Mouse (Mus musculus): Measurements from ENCODE around the gene Ntn4.

Ntn4 gene

DNA sequence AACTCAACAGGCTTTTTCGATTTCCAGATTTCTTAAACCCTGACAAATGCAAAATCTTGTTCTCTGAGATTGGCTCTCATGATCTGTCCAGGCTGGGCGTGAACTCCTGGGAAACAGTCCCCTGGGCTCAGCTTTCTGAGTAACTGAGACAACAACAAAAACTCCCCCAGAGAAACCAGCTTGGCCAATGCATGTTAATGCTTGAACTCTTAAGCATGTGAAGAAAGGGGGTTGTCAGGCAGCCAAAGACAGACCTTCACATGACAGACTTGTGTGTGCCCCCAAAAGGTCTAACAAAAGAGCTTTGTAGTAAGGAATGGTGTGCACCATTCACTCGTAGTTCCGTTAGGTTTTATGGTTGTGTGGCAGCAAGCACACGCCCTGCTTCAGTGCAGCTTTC is 96.6 kb downstream of the Ntn4 start:
- no peak for DNase-seq

DNA sequence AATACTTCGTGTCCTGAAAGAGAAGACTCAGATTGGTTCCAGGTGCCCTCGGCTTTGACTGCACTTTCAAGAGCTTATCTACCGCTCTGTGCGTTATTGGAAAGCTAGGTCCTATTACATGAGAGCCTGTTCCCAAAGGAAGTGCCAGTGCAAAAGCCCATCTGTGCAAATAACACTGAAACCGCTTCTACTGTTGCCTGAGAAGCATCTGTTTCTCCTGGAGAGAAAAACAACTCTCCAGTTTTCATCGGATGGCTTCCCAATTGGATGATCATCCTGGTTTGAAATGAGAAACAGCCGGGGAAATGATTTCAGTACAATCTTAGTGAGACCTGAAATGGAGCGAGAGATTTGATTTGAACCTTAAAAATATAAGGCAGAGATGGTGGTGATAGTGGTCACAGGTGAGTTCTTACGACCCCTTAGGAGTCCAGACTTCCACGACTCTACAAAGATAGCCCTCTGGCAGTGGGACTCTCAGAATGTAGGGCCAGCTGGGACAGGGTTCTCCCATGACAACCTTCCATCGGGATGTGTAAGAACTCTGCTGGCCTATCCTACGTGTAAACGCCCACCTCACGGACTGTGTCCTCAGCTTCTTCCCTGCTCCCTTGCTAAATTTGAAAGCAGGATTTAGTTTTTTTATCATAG is 101.1 kb downstream of the Ntn4 start:
- DNase-seq, result no peak

DNA sequence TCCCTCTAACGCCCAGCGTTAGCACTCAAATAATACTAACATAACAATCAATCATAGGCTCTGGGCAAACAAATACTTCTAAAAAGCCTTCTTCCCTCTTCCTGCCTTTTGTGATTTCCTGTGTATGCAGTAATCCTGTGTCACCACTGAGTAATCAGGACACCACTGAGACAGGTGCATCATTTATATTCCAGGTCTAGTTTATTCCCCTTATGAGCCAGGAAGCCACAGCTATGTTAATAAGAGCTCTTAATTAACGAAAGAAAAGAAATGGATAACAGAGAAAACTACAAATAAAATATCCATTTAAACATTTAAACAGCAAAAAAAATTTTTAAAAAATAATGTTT is 101.6 kb downstream of the Ntn4 start:
- no peak for DNase-seq

DNA sequence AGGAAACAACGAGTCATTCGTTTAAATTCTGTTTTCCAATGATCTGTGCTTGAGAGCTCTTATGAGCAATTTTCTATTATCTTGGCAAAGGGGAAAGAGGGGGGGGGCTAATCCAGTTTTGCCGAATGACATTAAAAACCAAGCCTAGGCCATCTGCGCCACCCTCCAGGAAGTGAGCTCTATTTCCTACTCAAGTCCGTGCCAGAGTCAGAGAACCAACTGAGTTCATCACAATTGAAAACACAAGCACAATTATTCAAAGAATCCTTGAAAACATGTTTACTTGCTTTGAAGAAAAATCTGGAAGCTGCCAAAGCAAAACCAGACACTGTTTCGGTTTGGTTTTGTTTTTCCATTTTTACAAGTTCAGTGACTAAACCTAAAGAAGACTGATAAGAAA is 102.1 kb downstream of the Ntn4 start:
- peak in 1 of 2 experiments; percentile 30 for DNase-seq

DNA sequence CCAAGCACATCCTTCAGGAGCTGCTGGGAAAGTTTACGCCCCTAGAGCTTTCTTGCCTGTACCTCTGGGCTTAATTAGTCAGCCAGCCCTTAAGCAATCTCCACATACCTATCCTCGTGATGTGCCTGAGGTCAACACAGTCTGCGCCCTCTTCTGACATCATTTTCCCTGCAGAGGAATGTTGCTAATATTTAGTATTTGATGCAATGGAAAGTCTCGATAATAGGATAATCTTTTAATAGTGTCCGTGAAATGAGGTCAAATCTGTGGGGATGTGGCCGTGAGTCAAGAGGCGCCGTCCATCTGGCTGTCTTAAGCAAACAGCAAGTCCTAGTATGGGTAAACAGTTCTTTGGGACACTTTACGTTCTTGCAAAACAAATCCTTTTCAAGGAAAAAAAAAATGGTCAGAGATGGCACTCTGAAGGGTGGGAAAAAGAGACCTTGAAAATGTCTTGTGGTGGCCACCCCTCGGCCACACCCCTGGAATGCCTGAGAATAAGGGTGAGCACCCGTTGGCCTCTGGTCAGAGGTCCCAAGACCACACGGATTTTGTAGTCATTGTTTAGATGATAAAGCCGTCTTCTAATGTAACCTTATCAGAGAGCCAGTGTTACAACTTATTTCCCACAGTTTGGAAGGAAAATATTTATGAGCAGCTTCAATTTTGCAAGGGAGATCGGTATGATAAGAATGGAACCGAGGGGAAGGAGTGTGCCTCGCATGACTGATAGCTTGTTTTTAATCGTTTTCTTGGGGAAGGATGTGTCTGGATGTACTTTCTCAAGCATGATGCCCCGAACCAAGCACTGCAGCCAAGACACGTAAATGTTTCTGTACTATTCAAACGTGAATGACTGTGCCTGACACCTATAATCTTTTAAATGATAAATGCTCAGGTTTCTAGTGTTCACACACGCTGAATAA is 109.0 kb downstream of the Ntn4 start:
- peak; percentile 50 to 69 for DNase-seq

DNA sequence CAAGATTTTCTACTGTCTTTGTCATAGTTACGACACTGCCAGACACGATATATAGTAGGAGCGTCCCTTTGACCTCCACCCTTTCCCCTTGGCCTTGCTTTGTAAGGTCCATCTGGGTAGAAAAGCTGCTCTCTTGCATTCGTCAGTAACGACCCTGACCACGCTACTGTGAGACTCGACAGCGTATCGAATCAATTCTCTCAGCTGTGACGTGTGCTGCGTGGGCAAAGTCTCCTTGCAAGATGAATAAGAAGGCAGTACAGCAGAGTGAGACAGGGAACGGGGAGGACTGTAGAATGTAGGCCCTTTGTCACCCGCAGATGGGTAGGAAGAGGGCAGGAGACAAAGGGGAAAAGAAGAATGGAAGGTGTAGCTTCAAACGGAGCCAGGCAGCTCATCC is 110.8 kb downstream of the Ntn4 start:
- DNase-seq, result no peak

GRCm38 (mm10) chr10:93753711-93754391 is 113.4 kb downstream of the Ntn4 start:
- no peak for DNase-seq

DNA sequence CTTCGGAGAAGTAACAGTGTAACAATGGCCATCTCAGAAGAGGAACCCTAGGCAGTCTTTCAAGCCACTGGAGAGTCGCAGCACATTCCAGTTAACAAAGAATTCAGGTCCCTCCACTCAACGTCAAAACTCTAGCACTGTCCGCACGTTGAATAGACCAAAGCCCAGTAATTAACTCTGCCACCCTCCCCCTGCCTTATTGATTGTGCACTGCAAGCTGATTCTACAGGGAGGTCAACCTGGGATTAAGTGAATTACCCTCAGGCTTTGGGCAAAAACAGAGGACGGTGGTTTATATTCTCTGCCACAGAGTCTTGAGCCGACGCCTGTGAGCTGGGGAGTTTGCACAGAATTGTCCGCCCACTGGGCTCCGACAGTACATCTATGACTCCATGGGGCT is 115.7 kb downstream of the Ntn4 start:
- DNase-seq, result no peak

DNA sequence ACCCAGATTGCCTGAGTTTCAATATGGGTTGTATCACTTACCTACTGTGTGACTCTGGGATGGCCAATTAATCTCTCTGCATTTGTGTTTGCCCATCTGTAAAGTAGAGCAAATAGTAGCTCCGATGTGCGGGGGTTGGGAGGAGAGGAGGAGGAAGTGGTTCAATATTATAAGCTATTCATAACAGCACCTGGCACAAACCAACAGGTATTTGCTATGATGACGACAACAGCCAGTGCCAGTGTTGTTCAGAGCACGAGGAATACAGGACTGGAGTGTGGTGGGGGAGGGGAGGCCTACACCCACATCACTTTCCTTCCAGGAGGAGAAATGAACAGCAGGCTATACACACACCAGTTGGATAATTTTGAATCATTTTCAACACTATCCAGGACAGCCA is 119.2 kb downstream of the Ntn4 start:
- DNase-seq, result peak in 1 of 2 experiments; percentile 17

DNA sequence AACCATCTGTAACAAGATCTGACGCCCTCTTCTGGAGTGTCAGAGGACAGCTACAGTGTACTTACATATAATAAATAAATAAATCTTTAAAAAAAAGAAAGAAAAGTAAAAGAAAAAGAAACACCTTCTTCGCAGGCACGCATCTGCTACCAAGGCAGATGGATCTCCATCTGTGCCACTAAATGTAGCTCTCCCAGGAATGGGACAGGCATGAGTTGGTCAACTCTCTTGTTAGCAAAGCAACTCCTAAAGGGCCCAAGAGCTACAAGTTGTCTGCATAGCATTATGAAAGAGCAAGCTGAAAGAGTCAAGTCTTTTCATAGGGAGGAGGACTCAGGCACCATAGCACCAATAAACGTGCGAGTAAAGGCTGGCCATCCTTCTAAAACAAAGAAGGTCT is 119.9 kb downstream of the Ntn4 start:
- DNase-seq, result no peak

- peak; percentile 42 to 57 for DNase-seq
Measured at GRCm38 (mm10) chr10:93763074-93763473, 122.6 kb downstream of the Ntn4 start.

GRCm38 (mm10) chr10:93766221-93766620 is 125.7 kb downstream of the Ntn4 start:
- no peak for DNase-seq

DNA sequence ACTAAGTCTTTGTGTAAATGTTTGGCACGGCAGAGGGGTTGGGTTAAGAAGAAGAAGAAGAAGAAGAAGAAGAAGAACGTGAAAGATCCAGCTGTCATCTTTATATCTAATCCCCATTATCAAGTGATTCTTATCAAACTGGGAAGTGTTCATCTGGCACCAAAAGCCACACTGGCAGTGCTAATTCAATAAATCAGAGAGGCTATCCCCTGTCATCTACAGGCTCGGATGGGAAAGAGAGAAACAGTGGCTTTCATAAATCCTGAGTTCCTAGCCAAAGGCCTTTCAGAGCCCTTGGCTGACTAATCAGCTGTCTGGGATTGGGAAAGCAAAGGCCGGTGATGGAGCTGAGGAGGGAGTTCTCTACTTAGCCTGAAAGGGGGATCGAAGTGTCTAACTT is 126.8 kb downstream of the Ntn4 start:
- no peak for DNase-seq

DNA sequence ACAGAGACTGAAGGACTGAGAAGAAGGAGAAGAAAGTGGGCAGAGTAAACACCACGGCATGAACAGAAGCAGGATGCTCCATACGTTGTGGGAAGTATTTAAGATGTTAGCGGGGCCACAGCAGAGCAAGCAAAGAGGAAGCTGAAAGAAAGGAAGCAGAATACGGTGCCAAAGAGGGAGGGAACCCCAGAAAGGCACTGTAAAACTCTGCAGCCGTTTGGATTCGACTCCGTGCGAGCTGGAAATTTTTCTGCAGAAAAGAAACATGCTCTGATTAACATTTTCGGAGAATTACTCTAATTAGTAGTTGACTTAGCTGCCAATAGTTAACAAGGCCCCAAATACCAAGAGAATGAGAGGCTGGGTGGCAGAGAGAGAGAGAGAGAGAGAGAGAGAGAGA is 127.7 kb downstream of the Ntn4 start:
- no peak for DNase-seq

DNA sequence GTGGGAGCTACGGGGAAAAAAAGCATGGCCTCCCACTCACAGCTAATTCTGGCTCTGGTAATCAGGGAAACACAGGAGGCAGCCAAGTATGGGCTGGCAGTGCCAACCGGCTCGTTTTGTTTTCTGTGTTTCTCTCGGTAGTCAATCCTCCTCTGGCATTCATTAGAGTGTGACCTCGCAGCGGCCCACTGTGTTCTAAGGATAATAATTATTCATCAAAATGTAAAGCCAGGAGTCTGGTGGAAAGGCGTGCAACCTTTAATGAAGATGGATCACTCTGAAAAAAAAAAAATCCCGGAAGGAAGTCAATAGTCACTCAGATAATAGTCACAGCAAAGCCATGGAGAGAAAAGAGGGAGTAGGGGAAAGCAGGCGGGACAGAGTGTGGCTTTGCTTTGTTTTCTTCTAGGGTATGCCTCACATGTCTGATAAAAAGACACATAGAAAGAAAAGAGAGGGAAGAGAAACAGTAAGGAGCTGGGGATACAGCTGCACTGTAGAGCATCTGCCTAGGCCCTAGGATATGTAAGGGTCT is 131.5 kb downstream of the Ntn4 start:
- no peak for DNase-seq

- no peak for DNase-seq
Measured at GRCm38 (mm10) chr10:93772492-93772891, 132.0 kb downstream of the Ntn4 start.

DNA sequence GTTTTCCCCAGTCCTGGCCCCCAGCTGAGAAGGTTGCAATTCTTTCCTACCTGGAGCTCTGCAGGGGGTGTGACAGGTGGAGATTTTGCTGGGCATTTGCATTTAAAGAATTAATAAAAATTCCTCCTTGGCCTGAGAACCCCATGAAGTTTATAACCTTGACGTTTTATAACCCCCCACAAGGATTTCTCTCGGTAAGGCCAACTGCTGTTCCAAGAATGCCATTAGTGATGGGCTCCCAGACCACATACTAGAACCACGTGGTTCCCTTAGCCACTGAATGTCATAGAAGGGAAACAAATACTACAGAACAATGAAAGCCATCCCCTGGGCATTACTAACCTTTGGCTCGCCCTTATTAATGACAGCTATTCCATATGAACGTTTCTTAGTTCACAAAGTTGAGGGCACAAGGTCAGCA is 136.3 kb downstream of the Ntn4 start:
- no peak for DNase-seq

- peak; percentile 49 to 56 for DNase-seq
Measured at GRCm38 (mm10) chr10:93777372-93777771, 136.9 kb downstream of the Ntn4 start.

GRCm38 (mm10) chr10:93783216-93784013 is 142.9 kb downstream of the Ntn4 start:
- peak in 1 of 2 experiments; percentile 10 for DNase-seq

All from lung, adult 18-20 months (tissue).